Mouse (Mus musculus) limb, embryonic 11.5 days (tissue): ENCODE measurements around the gene Gm44511. TPM values are rescaled to one million over a fixed set of nuclear protein-coding genes. Genes with fewer than 3 reads are reported as not detected.
"Not testable (repeated sequence)": the region's sequence is repeated elsewhere in the genome, so short reads cannot be mapped to it uniquely, and the experiment has no call there.

Experiments used
- ATAC-seq: fragments of 200-750 bp; cut with Nextera tagmentation; 2 replicates; pipeline ENCODE4 v1.8.0; 2017; ENCODE audit warnings: low read depth; ENCODE audit not compliant: insufficient number of reproducible peaks, low FRiP score, low TSS enrichment
- DNase-seq: peaks from one replicate; pipeline ENCODE4 v3.0.0-alpha.2; 2015; ENCODE audit warnings: low spot score
- H3K27ac ChIP-seq: fragments of 300-500 bp; sonication (generic); replicated peaks from 2 replicates; pipeline ENCODE4 v1.5.1; 2014; ENCODE audit warnings: low read depth, mild to moderate bottlenecking, low read length
- H3K27me3 ChIP-seq: fragments of 300-500 bp; sonication (generic); 2 replicates; pipeline ENCODE4 v1.6.1; 2014; ENCODE audit warnings: mild to moderate bottlenecking, low read length, mixed read lengths; ENCODE audit not compliant: control insufficient read depth, insufficient read depth
- H3K36me3 ChIP-seq: fragments of 300-500 bp; sonication (generic); 2 replicates; pipeline ENCODE4 v1.6.1; 2014; ENCODE audit warnings: mild to moderate bottlenecking, low read length, moderate library complexity, mixed read lengths; ENCODE audit not compliant: control insufficient read depth, insufficient read depth
- H3K4me1 ChIP-seq: fragments of 300-500 bp; sonication (generic); 2 replicates; pipeline ENCODE4 v1.6.1; 2014; ENCODE audit warnings: low read length, mixed read lengths; ENCODE audit not compliant: control insufficient read depth, insufficient read depth
- H3K4me2 ChIP-seq: fragments of 300-500 bp; sonication (generic); 2 replicates; pipeline ENCODE4 v1.6.1; 2014; ENCODE audit warnings: low read depth, mild to moderate bottlenecking, moderate library complexity; ENCODE audit not compliant: severe bottlenecking
- H3K4me3 ChIP-seq: fragments of 300-500 bp; sonication (generic); 2 replicates; pipeline ENCODE4 v1.5.1; 2014; ENCODE audit warnings: low read depth, low read length
- H3K9ac ChIP-seq: fragments of 300-500 bp; sonication (generic); 2 replicates; pipeline ENCODE4 v1.6.1; 2014; ENCODE audit warnings: mild to moderate bottlenecking, low read length
- H3K9me3 ChIP-seq: fragments of 300-500 bp; sonication (generic); 2 replicates; pipeline ENCODE4 v1.6.1; 2016; ENCODE audit warnings: low read length; ENCODE audit not compliant: control insufficient read depth
- WGBS: fragments of 180-500 bp; shearing (Covaris S2); extraction: QIAGEN DNeasy Blood & Tissue Kit; methylation state at CpG from one replicate; pipeline ENCODE4 v1.1.7; 2014; 5-methylcytosine and 5-hydroxymethylcytosine counted together
- polyA plus RNA-seq: library from polyadenylated mRNA; unstranded; fragments of >200 nt; fragmentation: Nextera tagmentation; extraction: Ambion mirVana; gene quantifications from 2 replicates; pipeline ENCODE4 v1.2.1, GENCODE M21; 2014

Gene Gm44511
- polyA plus RNA-seq, 1 experiment from 2014 or later: not detected

GRCm38 (mm10) chr6:128844131-128844530 is 18.0 kb upstream of the Gm44511 start:
- no peak for ATAC-seq
- no peaks in the 10 kb centered on the region for H3K9me3 ChIP-seq
- no peaks in the 10 kb centered on the region for H3K4me1 ChIP-seq
- no peak for DNase-seq
- peak overlapping the region; percentile 69 for H3K4me3 ChIP-seq
- H3K36me3 ChIP-seq: no peaks in the 10 kb centered on the region
- H3K4me2 ChIP-seq: peak overlapping the region; percentile 27; the same call in 1 of the 2 replicates
- no peak overlapping the region for H3K27ac ChIP-seq
- no peak overlapping the region for H3K9ac ChIP-seq
- 33% methylated on average over 8 of the region's 8 CpGs for WGBS
- H3K27me3 ChIP-seq: no peaks in the 10 kb centered on the region

GRCm38 (mm10) chr6:128843479-128843992 is 17.4 kb upstream of the Gm44511 start:
- DNase-seq (peak; percentile 76), ATAC-seq (peak; percentile 40)
- H3K36me3 ChIP-seq: no peaks in the 10 kb centered on the region
- H3K4me2 ChIP-seq: peak overlapping the region; percentile 48
- WGBS: under 1% methylated on average over 22 of the region's 22 CpGs
- no peaks in the 10 kb centered on the region for H3K27me3 ChIP-seq
- no peaks in the 10 kb centered on the region for H3K9me3 ChIP-seq
- H3K27ac ChIP-seq: peak overlapping the region; percentile 53; the same call in 1 of the 2 replicates
- H3K4me3 ChIP-seq: peak overlapping the region; percentile 69
- peak overlapping the region; percentile 47 for H3K9ac ChIP-seq
- no peaks in the 10 kb centered on the region for H3K4me1 ChIP-seq

GRCm38 (mm10) chr6:128842945-128843478 is 16.9 kb upstream of the Gm44511 start:
- under 1% methylated on average over 44 of the region's 44 CpGs for WGBS
- peak; percentile 98 for DNase-seq
- Histone ChIP-seq H3K4me3 (peak overlapping the region; percentile 69), H3K36me3 (no peaks in the 10 kb centered on the region), H3K27ac (0 out of 2 replicates have a peak overlapping the region, but pooled peaks have one; percentile 53), H3K9ac (peak overlapping the region; percentile 69), H3K9me3 (no peaks in the 10 kb centered on the region), H3K27me3 (no peaks in the 10 kb centered on the region), H3K4me1 (no peaks in the 10 kb centered on the region), H3K4me2 (peak overlapping the region; percentile 48)
- ATAC-seq: peak; percentile 79

- Histone ChIP-seq H3K27me3 (no peaks in the 10 kb centered on the region), H3K4me1 (no peaks in the 10 kb centered on the region), H3K4me3 (peak overlapping the region; percentile 69), H3K9ac (peak overlapping the region; percentile 69), H3K36me3 (no peaks in the 10 kb centered on the region), H3K9me3 (no peaks in the 10 kb centered on the region), H3K4me2 (peak overlapping the region; percentile 48), H3K27ac (no peak overlapping the region)
- no peak for ATAC-seq
- WGBS: 2% methylated on average over 20 of the region's 20 CpGs
- DNase-seq: no peak
Observed at GRCm38 (mm10) chr6:128842356-128842944, 16.3 kb upstream of the Gm44511 start.

- Histone ChIP-seq H3K9ac (no peak overlapping the region), H3K27me3 (no peaks in the 10 kb centered on the region), H3K36me3 (no peaks in the 10 kb centered on the region), H3K4me2 (peak overlapping the region; percentile 48), H3K4me1 (no peaks in the 10 kb centered on the region), H3K4me3 (peak overlapping the region; percentile 69), H3K9me3 (no peaks in the 10 kb centered on the region), H3K27ac (no peak overlapping the region)
- WGBS: 45% methylated on average over 4 of the region's 4 CpGs
- no peak for ATAC-seq
- DNase-seq: no peak
Observed at GRCm38 (mm10) chr6:128841327-128842089, 15.4 kb upstream of the Gm44511 start.

- H3K4me2 ChIP-seq, H3K4me3 ChIP-seq, H3K27me3 ChIP-seq, H3K9me3 ChIP-seq, H3K36me3 ChIP-seq, DNase-seq, H3K9ac ChIP-seq, H3K4me1 ChIP-seq, ATAC-seq, H3K27ac ChIP-seq: not testable (repeated sequence)
- 82% methylated on average over 3 of the region's 3 CpGs for WGBS
Observed at GRCm38 (mm10) chr6:128840669-128841068, 14.6 kb upstream of the Gm44511 start.

- no peaks in the 10 kb centered on the region for H3K36me3 ChIP-seq
- peak overlapping the region; percentile 71; the same call in 1 of the 2 replicates for H3K4me3 ChIP-seq
- no peaks in the 10 kb centered on the region for H3K4me1 ChIP-seq
- H3K27me3 ChIP-seq: no peaks in the 10 kb centered on the region
- no peak for DNase-seq
- H3K27ac ChIP-seq: no peak overlapping the region
- ATAC-seq: no peak
- H3K4me2 ChIP-seq: 0 out of 2 replicates have a peak overlapping the region, but pooled peaks have one; percentile 57
- 73% methylated on average over 7 of the region's 7 CpGs for WGBS
- H3K9ac ChIP-seq: no peak overlapping the region
- no peaks in the 10 kb centered on the region for H3K9me3 ChIP-seq
Observed at GRCm38 (mm10) chr6:128839921-128840320, 13.8 kb upstream of the Gm44511 start.

GRCm38 (mm10) chr6:128839266-128839771 is 13.2 kb upstream of the Gm44511 start:
- Histone ChIP-seq H3K27ac (0 out of 2 replicates have a peak overlapping the region, but pooled peaks have one; percentile 21), H3K36me3 (no peaks in the 10 kb centered on the region), H3K27me3 (no peaks in the 10 kb centered on the region), H3K4me3 (peak overlapping the region; percentile 71), H3K9ac (peak overlapping the region; percentile 51), H3K9me3 (no peaks in the 10 kb centered on the region), H3K4me2 (peak overlapping the region; percentile 57), H3K4me1 (no peaks in the 10 kb centered on the region)
- DNase-seq (peak; percentile 91), ATAC-seq (peak; percentile 10)
- under 1% methylated on average over 17 of the region's 17 CpGs for WGBS
